Mouse (Mus musculus) layer of hippocampus, postnatal 14 days (tissue): ENCODE measurements at regions not wholly inside any gene's neighbourhood (a gene's known extent, or its start where the extent isn't known, plus 50 kb on each side); places are given as distances from the start of the nearest gene placed in this dataset.

Experiments used
- DNase-seq, 2 experiments: peaks; one replicate each; pipeline ENCODE4 v3.0.0; 2021 to 2022; ENCODE audit warnings: low spot score in 2 of 2, mixed read lengths in 1 of 2

DNA sequence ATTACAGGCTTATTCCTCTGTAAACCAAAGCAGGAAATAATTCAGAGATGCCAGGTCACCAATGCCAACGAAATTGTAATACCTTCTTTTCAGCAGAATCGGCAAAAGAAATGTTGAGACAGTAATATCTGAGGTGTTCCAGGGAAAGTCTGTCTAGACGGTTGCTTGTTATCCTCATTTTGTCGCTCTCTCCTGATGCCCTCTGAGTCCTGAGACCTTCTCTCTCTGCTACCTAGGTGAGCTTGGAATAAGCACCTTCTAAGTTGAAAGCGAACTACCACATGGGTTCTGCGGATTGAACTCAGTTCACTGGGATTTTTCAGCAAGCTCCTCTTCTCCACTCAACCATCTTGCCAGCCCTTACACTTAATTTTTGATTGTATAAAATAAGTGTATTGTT, 61.8 kb upstream of the Gm10295 start:
- no peak for DNase-seq

DNA sequence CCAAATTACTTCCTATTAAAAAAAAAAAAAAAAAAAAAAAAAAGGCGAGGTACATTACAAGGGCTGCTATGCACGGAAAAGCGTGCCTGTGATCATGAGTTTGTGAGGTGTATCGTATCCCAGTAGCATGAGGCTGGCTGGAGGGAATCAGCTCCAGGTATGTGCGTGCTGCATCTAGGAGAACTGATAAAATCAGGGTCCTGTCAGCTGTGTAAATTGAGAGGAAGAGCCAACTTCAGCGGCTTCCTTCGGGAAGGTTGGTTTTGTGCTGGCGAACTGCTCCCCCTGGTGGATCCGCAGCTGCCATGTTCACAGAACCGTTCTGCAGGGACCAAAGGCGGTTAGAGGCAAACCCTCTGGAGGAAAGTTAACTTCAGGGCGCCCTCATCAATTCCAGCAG, 60.8 kb upstream of the Gm10295 start:
- peak; percentile 80 to 85 for DNase-seq

DNA sequence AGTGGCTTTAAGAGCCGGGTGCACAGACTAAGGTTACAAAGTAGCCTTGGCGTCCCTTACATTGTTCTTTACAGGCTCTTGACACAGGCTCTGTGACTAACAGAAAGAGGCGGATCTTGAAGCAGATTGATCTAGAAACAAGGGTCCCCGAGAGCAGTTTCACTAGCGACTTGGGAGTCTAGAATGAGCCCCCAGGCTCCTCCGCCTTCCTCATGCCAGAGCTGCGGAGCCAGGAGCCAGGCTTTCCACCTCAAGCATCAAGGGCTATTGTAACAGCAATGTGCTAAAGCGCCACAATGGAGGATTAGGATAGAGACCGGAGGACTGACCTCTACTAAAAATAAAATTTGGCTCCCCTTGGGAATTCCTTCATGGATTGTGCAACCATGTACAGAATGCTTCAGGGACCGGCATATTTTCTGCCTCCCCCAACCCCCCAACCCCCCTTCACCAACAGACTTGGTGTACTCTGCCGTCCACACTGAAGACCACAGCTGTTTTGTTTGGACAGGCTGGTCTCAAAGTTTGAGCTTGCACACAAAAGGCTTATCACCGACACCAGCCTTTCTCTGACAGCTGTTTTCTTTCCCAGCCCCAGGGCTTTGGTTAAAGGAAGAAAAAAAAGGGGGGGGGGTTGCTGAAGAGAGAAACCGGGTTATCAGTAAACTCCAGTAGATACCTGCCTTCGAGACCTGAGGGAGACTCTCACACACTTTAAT, 60.2 kb upstream of the Gm10295 start:
- peak in 1 of 2 experiments; percentile 1 for DNase-seq

DNA sequence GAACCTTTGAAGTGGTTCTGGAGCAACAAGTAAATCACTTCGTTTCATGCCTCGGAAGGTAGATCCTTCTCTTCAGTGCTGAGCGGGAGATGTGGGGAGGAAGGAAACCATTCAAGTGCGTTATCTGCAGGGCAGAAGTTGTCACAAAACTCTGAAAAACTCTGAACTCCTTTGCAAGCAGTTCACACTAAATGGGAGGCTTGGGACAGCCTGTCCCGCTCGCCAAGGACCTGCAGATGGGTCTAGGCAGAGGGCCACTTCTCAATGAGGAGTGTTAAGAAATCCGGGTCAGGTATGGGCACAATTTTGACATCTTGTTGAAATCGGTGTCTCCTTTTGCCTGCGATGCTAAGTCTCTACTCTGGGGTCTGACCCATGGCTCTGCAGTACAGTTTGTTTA, 58.6 kb upstream of the Gm10295 start:
- DNase-seq: no peak

DNA sequence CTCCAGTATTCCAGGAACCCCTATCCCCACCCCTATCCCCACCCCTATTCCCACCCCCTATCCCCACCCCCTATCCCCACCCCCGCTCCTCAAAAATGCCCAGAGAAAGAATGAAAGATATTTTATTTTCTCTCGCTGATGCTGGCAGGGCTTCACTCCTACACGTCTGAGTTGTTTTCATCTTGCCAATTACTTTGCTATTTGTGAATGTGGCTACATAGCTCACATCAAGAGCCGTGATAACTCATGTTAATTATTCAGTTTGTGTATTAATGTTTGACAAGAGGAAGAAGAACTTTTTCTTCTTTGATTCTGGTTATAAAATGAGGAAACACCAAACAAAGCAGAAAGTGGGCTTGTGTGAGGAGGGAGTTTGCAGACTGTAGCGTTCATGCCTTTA, 57.8 kb upstream of the Gm10295 start:
- no peak for DNase-seq

DNA sequence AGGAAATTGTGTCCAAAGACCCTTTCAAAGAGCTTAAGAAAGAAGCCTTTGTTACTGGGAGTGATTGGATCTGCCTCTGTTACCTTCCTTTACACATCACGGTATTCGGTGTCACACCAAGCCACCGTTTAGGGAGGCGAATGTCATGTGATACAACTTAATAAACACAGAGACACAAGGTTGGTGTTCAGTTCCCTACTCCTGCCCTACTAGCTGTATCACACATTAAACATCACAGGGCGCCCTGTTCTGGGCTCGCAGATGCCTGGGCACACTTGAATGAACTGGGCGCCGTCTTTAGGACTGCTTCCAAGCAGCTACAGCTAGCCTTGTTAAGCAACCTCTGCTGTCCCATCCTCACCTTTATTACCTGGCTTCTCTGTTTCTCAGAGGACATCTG, 55.0 kb upstream of the Gm10295 start:
- DNase-seq: no peak
